8 mouse cellular contexts compared by ENCODE assay signal in genomic region chr2:93439352-93439771, GRCm38 (mm10). TPM values are rescaled to one million over a fixed set of nuclear protein-coding genes. Genes with fewer than 3 reads are reported as not detected.
DNase-seq lines count a peak whose midpoint lies in the region; ATAC-seq and TF ChIP-seq lines count a peak whose summit lies in the region.

No protein-coding gene starts in this region.

- ATAC-seq in heart, embryonic 11.5 days (replicated peaks; ENCODE audit: insufficient number of reproducible peaks, low FRiP score, low TSS enrichment) = no peak
- no peak for ATAC-seq in hindbrain, postnatal 0 days

- DNase-seq in heart, postnatal 25 days (ENCODE audit: low spot score) = no peak
- DNase-seq in Muller cell, postnatal 12 days (ENCODE audit: inconsistent ontology term) = peak; percentile 32
- no peak for DNase-seq in hindbrain, postnatal 0 days (ENCODE audit: low spot score)
- DNase-seq in kidney, postnatal 36 days = peak; percentile 69 to 75
- no peak for DNase-seq in right cerebral cortex, postnatal 36 days (ENCODE audit: low spot score in 2 of 2)
- DNase-seq in spleen, adult 12 weeks (ENCODE audit: low spot score) = no peak
- DNase-seq in right cerebral cortex, postnatal 14 days = no peak

- intact Hi-C loops in heart, postnatal 25 days (cut with DNase I) = no loop called here

- WGBS in heart, embryonic 11.5 days (ENCODE audit: insufficient replicate concordance) = 59% methylated on average over 9 of the region's 9 CpGs
- 59% methylated on average over 9 of the region's 9 CpGs for WGBS in hindbrain, postnatal 0 days

- no peaks in the 10 kb centered on the region for H3K27me3 ChIP-seq in heart, embryonic 11.5 days (ENCODE audit: control insufficient read depth, insufficient read depth, low read length)
- H3K27me3 ChIP-seq in hindbrain, postnatal 0 days (ENCODE audit: insufficient read depth, low read length) = no peaks in the 10 kb centered on the region

- 0 out of 2 replicates have a peak, but pooled peaks cover 4% of the 10 kb centered on the region for H3K4me1 ChIP-seq in heart, embryonic 11.5 days (ENCODE audit: control insufficient read depth, insufficient read depth, low read length)
- peaks cover 12% of the 10 kb centered on the region; the same call in 1 of the 2 replicates for H3K4me1 ChIP-seq in hindbrain, postnatal 0 days (ENCODE audit: insufficient read depth, low read length)

- no peaks in the 10 kb centered on the region for H3K36me3 ChIP-seq in heart, embryonic 11.5 days (ENCODE audit: control insufficient read depth, insufficient read depth, low read length)
- no peaks in the 10 kb centered on the region for H3K36me3 ChIP-seq in hindbrain, postnatal 0 days (ENCODE audit: insufficient read depth, low read length)

- no peak overlapping the region for H3K27ac ChIP-seq in heart, embryonic 11.5 days (ENCODE audit: low read depth, low read length)
- peak overlapping the region; percentile 41; the same call in 1 of the 2 replicates for H3K27ac ChIP-seq in hindbrain, postnatal 0 days

- no peak for TF ChIP-seq CTCF in hindbrain, postnatal 0 days (IDR thresholded peaks at IDR 0.05; ENCODE audit: low read depth)

- no peak overlapping the region for H3K4me3 ChIP-seq in heart, embryonic 11.5 days (ENCODE audit: low read depth, low read length)
- no peak overlapping the region for H3K4me3 ChIP-seq in hindbrain, postnatal 0 days (ENCODE audit: low read length)

- no peak overlapping the region for H3K4me2 ChIP-seq in heart, embryonic 11.5 days
- H3K4me2 ChIP-seq in hindbrain, postnatal 0 days (ENCODE audit: low read depth, low read length) = no peak overlapping the region

- H3K9me3 ChIP-seq in heart, embryonic 11.5 days (replicated peaks; ENCODE audit: control insufficient read depth, low read length) = no peaks in the 10 kb centered on the region
- H3K9me3 ChIP-seq in hindbrain, postnatal 0 days (ENCODE audit: low read length) = no peaks in the 10 kb centered on the region

- peak overlapping the region; percentile 17; the same call in 1 of the 2 replicates for H3K9ac ChIP-seq in heart, embryonic 11.5 days (ENCODE audit: low read depth, low read length)
- no peak overlapping the region for H3K9ac ChIP-seq in hindbrain, postnatal 0 days (replicated peaks; ENCODE audit: low read length)

RNA-seq across cellular contexts. Expression of gene Cd82, which starts 23.6 kb away (rescaled TPM):
- 10.6 and 14.3 TPM in 2 replicates for polyA plus RNA-seq in heart, embryonic 11.5 days (2014; fragmentation: Nextera tagmentation; extraction: Ambion mirVana)
- 10 to 100 TPM; 11.9 to 12.6 TPM for total RNA-seq in heart, postnatal 25 days (2021)
- 12.4 and 14.2 TPM in 2 replicates for total RNA-seq in hindbrain, postnatal 0 days (2014; rRNA removed)
- polyA plus RNA-seq in hindbrain, postnatal 0 days (2015; fragmentation: Nextera tagmentation; extraction: Ambion mirVana) = 21.8 and 25.1 TPM in 2 replicates

Comparison
In these comparisons a context has a peak if more than half of its experiments do, and no peak if none do; other contexts are left out.
1. DNase-seq: peak in Muller cell, postnatal 12 days (single experiment) and kidney, postnatal 36 days (2 of 2); none in heart, postnatal 25 days (single experiment), hindbrain, postnatal 0 days (single experiment), right cerebral cortex, postnatal 36 days (0 of 2), spleen, adult 12 weeks (single experiment) and right cerebral cortex, postnatal 14 days (single experiment).